Mouse (Mus musculus): Measurements from ENCODE around the gene Gapdhs. TPM values are rescaled to one million over a fixed set of nuclear protein-coding genes. Genes with fewer than 3 reads are reported as not detected.
A peak's percentile ranks its signal among the peaks of the same experiment; 100 is the strongest.
"Not testable (repeated sequence)": the region's sequence is repeated elsewhere in the genome, so short reads cannot be mapped to it uniquely, and the experiment has no call there.

The Gapdhs gene
- polyA plus RNA-seq, 1 experiment from 2014 or later, result not detected

DNA sequence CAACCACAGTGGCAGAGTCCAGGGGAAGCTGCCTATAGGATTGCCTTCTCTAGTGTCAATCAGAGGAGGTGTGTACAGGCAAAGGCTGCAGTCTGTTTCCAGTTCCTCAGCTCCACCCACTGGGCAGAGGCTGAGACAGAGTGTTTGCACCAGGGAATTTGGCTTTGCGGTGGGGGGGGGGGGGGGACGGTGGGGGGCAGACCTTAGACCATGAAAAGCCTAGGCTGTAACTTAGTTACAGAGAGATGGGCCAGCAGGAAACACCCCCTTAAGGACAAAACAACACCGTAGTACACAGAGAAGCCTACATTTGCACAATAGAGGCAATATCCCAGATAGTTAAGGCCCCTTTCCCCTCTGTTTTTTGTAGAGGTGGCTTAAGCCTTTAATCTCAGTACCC is 13.5 kb upstream of the Gapdhs start:
- Histone ChIP-seq H3K4me1 (replicated peaks; ENCODE audit: control insufficient read depth, insufficient read depth, low read length) (no peaks in the 10 kb centered on the region), H3K4me3 (ENCODE audit: low read depth, low read length) (no peak overlapping the region), H3K36me3 (ENCODE audit: control insufficient read depth, insufficient read depth, low read length) (0 out of 2 replicates have a peak, but pooled peaks cover 6% of the 10 kb centered on the region), H3K9ac (ENCODE audit: low read length) (no peak overlapping the region), H3K9me3 (ENCODE audit: control insufficient read depth, low read length) (peaks cover 10% of the 10 kb centered on the region), H3K4me2 (ENCODE audit: low read length) (no peak overlapping the region), H3K27me3 (replicated peaks; ENCODE audit: control insufficient read depth, insufficient read depth, low read length) (no peaks in the 10 kb centered on the region), H3K27ac (ENCODE audit: low read depth) (no peak overlapping the region)
- no peak for DNase-seq (ENCODE audit: low spot score)
- 74% methylated on average over 3 of the region's 3 CpGs for WGBS
- no peak for ATAC-seq (replicated peaks; ENCODE audit: low FRiP score, low TSS enrichment, low read depth)

DNA sequence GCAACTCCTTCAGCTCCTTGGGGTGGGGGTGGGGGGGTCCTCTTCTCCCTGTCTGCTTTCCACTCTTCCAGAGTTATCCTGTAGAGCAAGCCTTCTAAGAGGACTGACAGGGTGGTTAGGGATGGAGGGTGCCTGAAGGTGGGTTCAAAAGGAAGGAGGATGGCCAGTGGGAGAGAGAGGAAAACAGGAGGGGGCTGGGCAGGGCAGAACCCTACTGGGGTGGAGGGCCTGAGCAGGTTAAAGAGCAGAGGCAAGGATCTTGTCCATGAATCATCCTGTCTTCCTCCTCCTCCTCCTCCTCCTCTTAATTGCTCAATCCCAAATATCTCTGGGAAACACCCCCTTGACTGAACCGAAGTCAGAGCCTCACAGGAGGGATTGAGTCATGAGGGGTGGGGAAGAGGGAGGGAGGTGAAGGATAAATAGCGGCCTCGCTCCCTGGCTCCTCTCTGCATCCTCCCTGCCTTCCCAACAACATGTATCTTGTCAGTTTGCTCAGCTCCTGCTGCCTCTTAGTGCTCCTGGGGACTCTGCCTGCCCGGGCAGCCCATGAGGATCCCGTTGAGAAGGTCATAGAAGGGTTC is 7.7 kb upstream of the Gapdhs start, which contains the start of gene Sbsn:
Gene Sbsn, plus strand, starts transcription at position 386 of the 584 bp plus-strand sequence.
- no peak within 1 kb of the TSS for H3K9ac ChIP-seq (ENCODE audit: low read length)
- 0 out of 2 replicates have a peak, but pooled peaks cover 6% of the 10 kb centered on the region for H3K36me3 ChIP-seq (ENCODE audit: control insufficient read depth, insufficient read depth, low read length)
- H3K4me1 ChIP-seq (replicated peaks; ENCODE audit: control insufficient read depth, insufficient read depth, low read length), result no peaks in the 10 kb centered on the region
- ATAC-seq (replicated peaks; ENCODE audit: low FRiP score, low TSS enrichment, low read depth) (no peak), DNase-seq (ENCODE audit: low spot score) (no peak)
- H3K27me3 ChIP-seq (replicated peaks; ENCODE audit: control insufficient read depth, insufficient read depth, low read length), result no peaks in the 10 kb centered on the region
- no peak within 1 kb of the TSS for H3K27ac ChIP-seq (ENCODE audit: low read depth)
- no peak within 1 kb of the TSS for H3K4me2 ChIP-seq (ENCODE audit: low read length)
- no peak within 1 kb of the TSS for H3K4me3 ChIP-seq (ENCODE audit: low read depth, low read length)
- peaks cover 10% of the 10 kb centered on the region for H3K9me3 ChIP-seq (ENCODE audit: control insufficient read depth, low read length)
- 51% methylated on average over 4 of the region's 5 CpGs for WGBS

DNA sequence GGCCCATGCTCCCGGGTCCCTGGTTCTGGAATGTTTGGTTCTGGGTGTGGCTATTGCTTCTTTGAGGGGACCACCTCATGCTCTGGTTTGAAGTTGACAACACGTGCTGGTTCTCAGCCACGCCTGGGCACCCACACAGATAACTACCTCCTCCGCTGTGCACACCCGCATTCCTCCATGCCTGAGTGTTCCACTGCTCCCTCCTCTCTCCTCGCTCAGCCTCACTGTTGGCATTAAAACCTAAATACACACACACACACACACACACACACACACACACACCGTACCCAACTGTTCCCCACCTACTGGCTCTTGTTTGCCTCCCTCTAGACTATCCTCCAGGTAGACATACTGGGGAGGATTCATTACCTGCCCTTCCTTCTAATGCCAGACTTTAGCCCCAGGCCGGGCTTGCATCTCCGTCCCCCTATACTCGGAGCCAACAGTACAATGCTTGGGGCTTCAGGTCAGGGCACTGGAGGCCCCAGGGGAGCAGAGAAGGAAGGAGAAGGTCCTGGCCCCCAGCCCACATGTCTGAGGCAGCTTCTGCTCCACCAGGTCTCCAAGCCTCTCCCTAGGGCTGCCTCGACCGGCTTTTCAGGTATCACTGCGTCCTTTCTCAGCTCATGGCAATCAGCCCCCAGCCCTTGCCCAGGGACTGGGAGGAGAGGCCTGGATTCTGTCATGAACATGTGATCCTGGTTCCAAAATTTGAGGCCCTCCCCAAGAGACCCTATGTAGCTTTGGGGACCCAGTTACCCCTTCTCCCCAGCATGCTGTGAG is 6.5 kb upstream of the Gapdhs start:
- no peaks in the 10 kb centered on the region for H3K27me3 ChIP-seq (replicated peaks; ENCODE audit: control insufficient read depth, insufficient read depth, low read length)
- DNase-seq (ENCODE audit: low spot score) (no peak), ATAC-seq (replicated peaks; ENCODE audit: low FRiP score, low TSS enrichment, low read depth) (no peak)
- H3K9me3 ChIP-seq (ENCODE audit: control insufficient read depth, low read length), result peaks cover 7% of the 10 kb centered on the region
- H3K4me3 ChIP-seq (ENCODE audit: low read depth, low read length), result no peak overlapping the region
- no peaks in the 10 kb centered on the region for H3K4me1 ChIP-seq (replicated peaks; ENCODE audit: control insufficient read depth, insufficient read depth, low read length)
- no peak overlapping the region for H3K27ac ChIP-seq (ENCODE audit: low read depth)
- 72% methylated on average over 13 of the region's 13 CpGs for whole genome bisulfite sequencing
- H3K36me3 ChIP-seq (ENCODE audit: control insufficient read depth, insufficient read depth, low read length), result 0 out of 2 replicates have a peak, but pooled peaks cover 2% of the 10 kb centered on the region
- no peak overlapping the region for H3K9ac ChIP-seq (ENCODE audit: low read length)
- H3K4me2 ChIP-seq (ENCODE audit: low read length), result no peak overlapping the region

DNA sequence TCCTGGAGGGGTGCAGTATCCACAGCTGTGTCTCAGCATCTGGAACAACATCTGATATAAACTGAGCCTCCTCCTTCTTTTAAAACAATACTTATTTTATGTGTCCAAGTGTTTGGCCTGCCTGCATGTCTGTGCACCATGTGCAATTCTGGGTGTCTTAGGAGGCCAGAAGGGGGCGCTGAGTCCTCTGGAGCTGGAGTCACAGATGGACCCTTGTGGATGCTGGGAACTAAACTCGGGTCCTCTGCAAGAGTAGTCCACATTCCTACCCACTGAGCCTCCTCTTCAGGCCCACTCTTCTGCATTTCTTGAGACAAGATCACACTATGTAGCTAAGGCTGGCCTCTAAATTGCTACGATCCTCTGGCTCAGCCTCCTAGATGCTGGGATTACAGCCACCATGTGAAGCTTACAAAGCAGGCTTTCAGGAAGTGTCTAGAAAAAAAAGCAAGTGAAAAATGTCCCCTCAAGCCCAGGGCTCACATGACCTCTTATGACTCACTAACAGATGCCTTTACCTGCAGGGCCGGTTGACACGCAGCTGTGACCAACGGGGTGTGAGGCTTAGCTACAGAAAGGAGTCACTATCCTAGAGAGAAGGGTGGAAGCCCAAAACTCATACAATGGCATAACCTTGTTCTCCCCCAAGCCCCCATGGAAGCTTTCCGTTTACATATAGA is 4.2 kb upstream of the Gapdhs start:
- no peaks in the 10 kb centered on the region for H3K9me3 ChIP-seq (ENCODE audit: control insufficient read depth, low read length)
- ATAC-seq (replicated peaks; ENCODE audit: low FRiP score, low TSS enrichment, low read depth), result no peak
- H3K27ac ChIP-seq (ENCODE audit: low read depth), result no peak overlapping the region
- H3K27me3 ChIP-seq (replicated peaks; ENCODE audit: control insufficient read depth, insufficient read depth, low read length), result no peaks in the 10 kb centered on the region
- H3K4me1 ChIP-seq (replicated peaks; ENCODE audit: control insufficient read depth, insufficient read depth, low read length), result 0 out of 2 replicates have a peak, but pooled peaks cover 2% of the 10 kb centered on the region
- H3K4me3 ChIP-seq (ENCODE audit: low read depth, low read length), result no peak overlapping the region
- 84% methylated on average over 7 of the region's 7 CpGs for WGBS
- no peak overlapping the region for H3K9ac ChIP-seq (ENCODE audit: low read length)
- H3K4me2 ChIP-seq (ENCODE audit: low read length), result no peak overlapping the region
- H3K36me3 ChIP-seq (ENCODE audit: control insufficient read depth, insufficient read depth, low read length), result no peaks in the 10 kb centered on the region
- DNase-seq (ENCODE audit: low spot score), result no peak

DNA sequence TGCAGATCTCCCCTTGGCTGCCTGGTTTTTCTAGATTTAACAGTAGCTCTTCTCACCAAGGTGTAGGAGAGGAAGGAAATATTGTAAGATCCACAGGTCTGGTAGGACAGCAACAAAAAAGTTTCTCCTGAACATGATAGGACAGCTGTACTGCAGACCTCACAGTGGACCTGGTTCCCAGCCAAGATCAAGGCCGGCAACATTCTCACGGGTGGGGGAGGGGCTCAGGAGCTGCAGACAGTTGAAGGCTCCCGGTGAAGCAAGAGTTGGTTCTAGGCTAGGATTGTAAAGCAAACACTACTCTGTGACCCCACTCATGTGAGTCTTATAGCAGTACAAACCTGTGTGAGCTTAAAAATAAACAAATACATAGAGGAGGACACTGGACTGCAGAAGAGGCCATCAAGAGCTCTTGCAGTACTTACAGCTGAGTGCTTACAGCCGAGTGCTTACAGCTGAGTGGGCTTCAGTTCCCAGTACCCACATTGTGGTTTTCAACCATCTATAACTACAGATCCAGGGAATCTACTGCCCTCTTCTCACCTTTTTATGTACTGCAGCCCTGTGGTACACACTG is 629 bp upstream of the Gapdhs start:
- WGBS, result 29% methylated on average over 4 of the region's 4 CpGs
- no peak for ATAC-seq (replicated peaks; ENCODE audit: low FRiP score, low TSS enrichment, low read depth)

DNA sequence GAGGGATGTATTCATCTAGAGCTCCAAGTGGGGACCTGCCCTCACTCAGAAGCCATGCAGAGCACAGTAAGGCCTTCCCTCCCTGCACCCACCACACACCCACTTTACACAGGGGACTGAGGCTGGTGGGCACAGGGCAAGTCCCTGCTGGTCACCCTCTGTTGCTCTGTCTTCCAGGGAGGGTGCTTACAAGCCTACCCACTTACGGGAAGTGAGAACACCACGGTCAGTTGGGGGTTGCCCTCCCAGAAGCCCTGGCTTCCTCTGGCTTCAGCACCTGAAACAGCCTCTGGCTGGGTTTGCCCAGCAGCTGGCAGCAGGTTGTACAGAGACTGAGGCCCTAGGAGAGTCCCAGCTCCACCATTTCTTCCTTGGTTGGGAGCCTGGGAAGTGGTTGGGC is 911 bp downstream of the Gapdhs start:
- DNase-seq (ENCODE audit: low spot score); ATAC-seq (replicated peaks; ENCODE audit: low FRiP score, low TSS enrichment, low read depth); H3K9me3 ChIP-seq (ENCODE audit: control insufficient read depth, low read length); H3K4me1 ChIP-seq (replicated peaks; ENCODE audit: control insufficient read depth, insufficient read depth, low read length); H3K4me2 ChIP-seq (ENCODE audit: low read length); H3K27ac ChIP-seq (ENCODE audit: low read depth); H3K9ac ChIP-seq (ENCODE audit: low read length); H3K27me3 ChIP-seq (replicated peaks; ENCODE audit: control insufficient read depth, insufficient read depth, low read length); H3K36me3 ChIP-seq (ENCODE audit: control insufficient read depth, insufficient read depth, low read length); H3K4me3 ChIP-seq (ENCODE audit: low read depth, low read length): not testable (repeated sequence)
- 95% methylated on average over 2 of the region's 2 CpGs for whole genome bisulfite sequencing

More for the DNA sequence above, 629 bp upstream of the Gapdhs start:
- Histone ChIP-seq H3K27me3 (replicated peaks; ENCODE audit: control insufficient read depth, insufficient read depth, low read length) (no peaks in the 10 kb centered on the region), H3K4me3 (ENCODE audit: low read depth, low read length) (no peak overlapping the region), H3K27ac (ENCODE audit: low read depth) (no peak overlapping the region), H3K4me2 (ENCODE audit: low read length) (no peak overlapping the region), H3K9me3 (ENCODE audit: control insufficient read depth, low read length) (no peaks in the 10 kb centered on the region), H3K36me3 (ENCODE audit: control insufficient read depth, insufficient read depth, low read length) (no peaks in the 10 kb centered on the region), H3K9ac (ENCODE audit: low read length) (no peak overlapping the region), H3K4me1 (replicated peaks; ENCODE audit: control insufficient read depth, insufficient read depth, low read length) (0 out of 2 replicates have a peak, but pooled peaks cover 2% of the 10 kb centered on the region)
- peak; percentile 62 for DNase-seq (ENCODE audit: low spot score)

DNA sequence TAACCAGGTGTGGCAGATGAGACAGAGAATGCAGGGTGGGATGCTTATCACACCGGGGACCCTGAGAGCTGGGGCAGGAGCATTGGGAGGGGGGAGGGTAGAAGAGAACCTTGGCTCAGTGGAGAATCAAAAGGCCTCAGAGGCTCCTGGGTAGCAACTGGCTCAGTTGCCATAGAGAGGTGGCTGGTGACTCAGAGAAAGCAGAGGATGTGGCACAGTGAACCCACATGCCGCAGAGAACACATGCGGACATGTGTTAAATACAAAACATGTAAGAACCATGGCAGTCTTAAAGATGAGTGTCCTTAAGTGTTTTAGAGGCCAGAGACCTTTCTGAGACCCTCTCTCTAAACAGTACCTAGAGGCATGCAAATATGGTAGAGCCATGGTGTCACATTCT is 7.3 kb downstream of the Gapdhs start:
- 89% methylated on average over 3 of the region's 3 CpGs for WGBS
- DNase-seq (ENCODE audit: low spot score) (no peak), ATAC-seq (replicated peaks; ENCODE audit: low FRiP score, low TSS enrichment, low read depth) (no peak)
- Histone ChIP-seq H3K36me3 (ENCODE audit: control insufficient read depth, insufficient read depth, low read length) (peaks cover 33% of the 10 kb centered on the region), H3K27ac (ENCODE audit: low read depth) (no peak overlapping the region), H3K4me2 (ENCODE audit: low read length) (no peak overlapping the region), H3K4me3 (ENCODE audit: low read depth, low read length) (no peak overlapping the region), H3K9me3 (ENCODE audit: control insufficient read depth, low read length) (no peaks in the 10 kb centered on the region), H3K9ac (ENCODE audit: low read length) (no peak overlapping the region), H3K4me1 (replicated peaks; ENCODE audit: control insufficient read depth, insufficient read depth, low read length) (no peaks in the 10 kb centered on the region), H3K27me3 (replicated peaks; ENCODE audit: control insufficient read depth, insufficient read depth, low read length) (no peaks in the 10 kb centered on the region)

DNA sequence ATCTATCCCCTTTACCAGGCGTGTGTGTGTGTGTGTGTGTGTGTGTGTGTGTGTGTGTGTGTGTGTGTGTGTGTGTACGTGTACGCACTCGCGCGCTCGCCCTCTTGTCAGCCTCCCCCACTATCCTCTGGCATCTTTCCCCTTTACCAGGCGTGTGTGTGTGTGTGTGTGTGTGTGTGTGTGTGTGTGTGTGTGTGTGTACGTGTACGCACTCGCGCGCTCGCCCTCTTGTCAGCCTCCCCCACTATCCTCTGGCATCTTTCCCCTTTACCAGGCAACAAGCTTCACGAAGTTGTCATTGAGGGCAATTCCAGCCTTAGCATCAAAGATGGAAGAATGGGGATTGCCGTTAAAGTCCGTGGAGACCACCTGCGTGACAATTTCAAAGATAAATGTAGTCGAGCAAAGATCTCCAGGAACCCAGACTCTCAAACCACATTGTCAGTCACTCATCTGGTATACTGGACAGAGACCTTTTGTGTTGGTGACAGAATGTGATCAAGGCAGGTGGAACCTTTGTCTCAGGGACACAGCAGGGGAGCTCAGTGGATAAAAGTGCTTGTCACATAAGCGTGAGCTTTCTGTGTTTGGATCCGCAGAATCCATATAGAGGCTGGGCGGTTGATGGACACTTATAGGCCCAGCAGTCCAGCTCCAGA is 13.3 kb downstream of the Gapdhs start:
- WGBS, result 19% methylated on average over 15 of the region's 22 CpGs
- DNase-seq (ENCODE audit: low spot score); ATAC-seq (replicated peaks; ENCODE audit: low FRiP score, low TSS enrichment, low read depth): not testable (repeated sequence)

More for the DNA sequence above, 13.3 kb downstream of the Gapdhs start:
- Histone ChIP-seq H3K4me1 (replicated peaks; ENCODE audit: control insufficient read depth, insufficient read depth, low read length) (peaks cover 12% of the 10 kb centered on the region), H3K9ac (ENCODE audit: low read length) (peak overlapping the region; percentile 74), H3K36me3 (ENCODE audit: control insufficient read depth, insufficient read depth, low read length) (peaks cover 21% of the 10 kb centered on the region; the same call in 1 of the 2 replicates), H3K4me2 (ENCODE audit: low read length) (peak overlapping the region; percentile 77), H3K4me3 (ENCODE audit: low read depth, low read length) (peak overlapping the region; percentile 85), H3K27ac (ENCODE audit: low read depth) (peak overlapping the region; percentile 88)
- H3K9me3 ChIP-seq (ENCODE audit: control insufficient read depth, low read length); H3K27me3 ChIP-seq (replicated peaks; ENCODE audit: control insufficient read depth, insufficient read depth, low read length): not testable (repeated sequence)

All from intestine, embryonic 14.5 days (tissue).